Mouse (Mus musculus) kidney, postnatal 0 days (tissue): ENCODE data around the gene Arf3. TPM values are rescaled to one million over a fixed set of nuclear protein-coding genes. Genes with fewer than 3 reads are reported as not detected.
A peak's percentile ranks its signal among the peaks of the same experiment; 100 is the strongest.
"Not testable (repeated sequence)": the region's sequence is repeated elsewhere in the genome, so short reads cannot be mapped to it uniquely, and the experiment has no call there.

Experiments
- ATAC-seq: fragments of 200-750 bp; cut with Nextera tagmentation; replicated peaks from 2 replicates; pipeline ENCODE4 v1.8.0; 2017; ENCODE audit warnings: low read depth, moderate number of reproducible peaks, moderate TSS enrichment, moderate library complexity; ENCODE audit not compliant: low FRiP score
- DNase-seq: peaks from one replicate; pipeline ENCODE4 v3.0.0-alpha.2; 2016; ENCODE audit warnings: low spot score
- H3K27ac ChIP-seq: fragments of 300-500 bp; sonication (generic); 2 replicates; pipeline ENCODE4 v1.5.1; 2014; ENCODE audit warnings: mild to moderate bottlenecking
- H3K27me3 ChIP-seq: fragments of 300-500 bp; sonication (generic); 2 replicates; pipeline ENCODE4 v1.6.1; 2014; ENCODE audit warnings: low read length, mixed read lengths; ENCODE audit not compliant: insufficient read depth
- H3K36me3 ChIP-seq: fragments of 300-500 bp; sonication (generic); 2 replicates; pipeline ENCODE4 v1.6.1; 2014; ENCODE audit warnings: low read length, mixed read lengths; ENCODE audit not compliant: insufficient read depth
- H3K4me1 ChIP-seq: fragments of 300-500 bp; sonication (generic); replicated peaks from 2 replicates; pipeline ENCODE4 v1.6.1; 2014; ENCODE audit warnings: antibody characterized with exemption, low read length, mixed read lengths; ENCODE audit not compliant: insufficient read depth
- H3K4me2 ChIP-seq: fragments of 300-500 bp; sonication (generic); 2 replicates; pipeline ENCODE4 v1.6.1; 2014; ENCODE audit warnings: mild to moderate bottlenecking, low read length, moderate library complexity, mixed read lengths
- H3K4me3 ChIP-seq: fragments of 300-500 bp; sonication (generic); replicated peaks from 2 replicates; pipeline ENCODE4 v1.5.1; 2014; ENCODE audit warnings: low read depth, low read length
- H3K9ac ChIP-seq: fragments of 300-500 bp; sonication (generic); 2 replicates; pipeline ENCODE4 v1.6.1; 2014; ENCODE audit warnings: low read depth, low read length
- H3K9me3 ChIP-seq: fragments of 300-500 bp; sonication (generic); replicated peaks from 2 replicates; pipeline ENCODE4 v1.6.1; 2016; ENCODE audit warnings: low read length, inconsistent platforms, mixed read lengths
- CTCF ChIP-seq: IDR thresholded peaks from 2 replicates; pipeline ENCODE4 v1.5.1; 2016; ENCODE audit warnings: antibody characterized with exemption, low read depth, mild to moderate bottlenecking, moderate library complexity
- WGBS: fragments of 180-500 bp; shearing (Covaris S2); extraction: QIAGEN DNeasy Blood & Tissue Kit; methylation state at CpG from one replicate; pipeline ENCODE4 v1.1.7; 2014; 5-methylcytosine and 5-hydroxymethylcytosine counted together
- polyA plus RNA-seq: library from polyadenylated mRNA; unstranded; fragments of >200 nt; fragmentation: Nextera tagmentation; extraction: Ambion mirVana; gene quantifications from 2 replicates; pipeline ENCODE4 v1.2.1, GENCODE M21; 2015

Arf3 gene
- 39.0 and 39.6 TPM in 2 replicates for polyA plus RNA-seq

GRCm38 (mm10) chr15:98762670-98763529 lies at the start of gene Arf3:
Gene Arf3 (minus strand): TSS chr15:98763214.
- WGBS: under 1% methylated on average over 66 of the region's 76 CpGs
- H3K27me3 ChIP-seq: no peaks in the 10 kb centered on the region
- peak within 1 kb of the TSS; percentile 95 for H3K9ac ChIP-seq
- H3K4me2 ChIP-seq: peak within 1 kb of the TSS; percentile 92
- H3K36me3 ChIP-seq: 0 out of 2 replicates have a peak, but pooled peaks cover 6% of the 10 kb centered on the region
- no peak for TF ChIP-seq CTCF
- ATAC-seq (peak; percentile 93), DNase-seq (peak; percentile 96)
- H3K4me3 ChIP-seq: peak within 1 kb of the TSS; percentile 93
- H3K27ac ChIP-seq: peak within 1 kb of the TSS; percentile 94
- no peaks in the 10 kb centered on the region for H3K9me3 ChIP-seq
- H3K4me1 ChIP-seq: peaks cover 10% of the 10 kb centered on the region

- H3K9ac ChIP-seq, H3K4me2 ChIP-seq, H3K4me3 ChIP-seq, H3K9me3 ChIP-seq, ATAC-seq, DNase-seq, H3K27ac ChIP-seq: not testable (repeated sequence)
- TF ChIP-seq CTCF: peak; percentile 37; the same call in 1 of the 2 replicates
- Histone ChIP-seq H3K36me3 (peaks cover 24% of the 10 kb centered on the region), H3K4me1 (peaks cover 21% of the 10 kb centered on the region), H3K27me3 (peaks cover 44% of the 10 kb centered on the region)
- 73% methylated on average over 6 of the region's 6 CpGs for WGBS
These were observed 47.2 kb upstream of the Arf3 start for GRCm38 (mm10) chr15:98810212-98810611.

- Histone ChIP-seq H3K27me3 (peaks cover 52% of the 10 kb centered on the region), H3K4me1 (peaks cover 21% of the 10 kb centered on the region), H3K9ac (0 out of 2 replicates have a peak within 1 kb of the TSS, but pooled peaks have one; percentile 37), H3K4me3 (peak within 1 kb of the TSS; percentile 36), H3K27ac (no peak within 1 kb of the TSS), H3K4me2 (peak within 1 kb of the TSS; percentile 73), H3K36me3 (peaks cover 19% of the 10 kb centered on the region), H3K9me3 (no peaks in the 10 kb centered on the region)
- 58% methylated on average over 3 of the region's 3 CpGs for WGBS
- DNase-seq: no peak
- no peak for ATAC-seq
- TF ChIP-seq CTCF: no peak
These were observed 46.4 kb upstream of the Arf3 start, which contains the start of gene Ddn for GRCm38 (mm10) chr15:98809390-98809789. Gene Ddn (minus strand): TSS chr15:98809490.

GRCm38 (mm10) chr15:98808651-98809134 lies 45.7 kb upstream of the Arf3 start:
- 10% methylated on average over 6 of the region's 6 CpGs for WGBS
- H3K27ac ChIP-seq: no peak overlapping the region
- H3K9me3 ChIP-seq: no peaks in the 10 kb centered on the region
- DNase-seq (no peak), ATAC-seq (no peak)
- peak overlapping the region; percentile 73; the same call in 1 of the 2 replicates for H3K4me2 ChIP-seq
- H3K4me1 ChIP-seq: peaks cover 21% of the 10 kb centered on the region
- peaks cover 55% of the 10 kb centered on the region for H3K27me3 ChIP-seq
- no peak for TF ChIP-seq CTCF
- peaks cover 13% of the 10 kb centered on the region for H3K36me3 ChIP-seq
- 0 out of 2 replicates have a peak overlapping the region, but pooled peaks have one; percentile 8 for H3K9ac ChIP-seq
- H3K4me3 ChIP-seq: peak overlapping the region; percentile 36; the same call in 1 of the 2 replicates

- Histone ChIP-seq H3K4me1 (peaks cover 21% of the 10 kb centered on the region), H3K27ac (no peak overlapping the region), H3K9ac (peak overlapping the region; percentile 37; the same call in 1 of the 2 replicates), H3K4me2 (peak overlapping the region; percentile 73), H3K9me3 (no peaks in the 10 kb centered on the region), H3K27me3 (peaks cover 62% of the 10 kb centered on the region), H3K36me3 (peaks cover 7% of the 10 kb centered on the region), H3K4me3 (peak overlapping the region; percentile 36)
- WGBS: 2% methylated on average over 31 of the region's 34 CpGs
- no peak for ATAC-seq
- TF ChIP-seq CTCF: no peak
- DNase-seq: no peak
These were observed 45.1 kb upstream of the Arf3 start for GRCm38 (mm10) chr15:98807895-98808650.
